Mouse (Mus musculus) stomach, postnatal 0 days (tissue): ENCODE results near the gene Ncam2. TPM values are rescaled to one million over a fixed set of nuclear protein-coding genes. Genes with fewer than 3 reads are reported as not detected.

Source experiments
- ATAC-seq: fragments of 200-750 bp; cut with Nextera tagmentation; 2 replicates; pipeline ENCODE4 v1.8.0; 2017; ENCODE audit not compliant: low FRiP score, low TSS enrichment
- DNase-seq: peaks from one replicate; pipeline ENCODE4 v3.0.0-alpha.2; 2016; ENCODE audit warnings: low spot score
- H3K27ac ChIP-seq: fragments of 300-500 bp; sonication (generic); replicated peaks from 2 replicates; pipeline ENCODE4 v1.5.1; 2014; ENCODE audit warnings: mild to moderate bottlenecking, control low read depth
- H3K27me3 ChIP-seq: fragments of 300-500 bp; sonication (generic); 2 replicates; pipeline ENCODE4 v1.6.1; 2014; ENCODE audit warnings: low read length; ENCODE audit not compliant: control insufficient read depth, insufficient read depth
- H3K36me3 ChIP-seq: fragments of 300-500 bp; sonication (generic); 2 replicates; pipeline ENCODE4 v1.6.1; 2014; ENCODE audit warnings: low read length, mixed read lengths; ENCODE audit not compliant: control insufficient read depth, insufficient read depth
- H3K4me1 ChIP-seq: fragments of 300-500 bp; sonication (generic); replicated peaks from 2 replicates; pipeline ENCODE4 v1.6.1; 2014; ENCODE audit warnings: antibody characterized with exemption; ENCODE audit not compliant: control insufficient read depth, insufficient read depth
- H3K4me2 ChIP-seq: fragments of 300-500 bp; sonication (generic); replicated peaks from 2 replicates; pipeline ENCODE4 v1.6.1; 2014; ENCODE audit warnings: low read depth, mild to moderate bottlenecking, control low read depth, moderate library complexity
- H3K4me3 ChIP-seq: fragments of 300-500 bp; sonication (generic); 2 replicates; pipeline ENCODE4 v1.5.1; 2014; ENCODE audit warnings: low read depth, low read length, control low read depth
- H3K9ac ChIP-seq: fragments of 300-500 bp; sonication (generic); 2 replicates; pipeline ENCODE4 v1.6.1; 2014; ENCODE audit warnings: mild to moderate bottlenecking, low read length, control low read depth, mixed read lengths
- H3K9me3 ChIP-seq: fragments of 300-500 bp; sonication (generic); 2 replicates; pipeline ENCODE4 v1.6.1; 2016; ENCODE audit warnings: low read length; ENCODE audit not compliant: control insufficient read depth
- CTCF ChIP-seq: IDR thresholded peaks from 2 replicates; pipeline ENCODE4 v1.5.1; 2016; ENCODE audit warnings: antibody characterized with exemption, low read depth, mild to moderate bottlenecking, moderate library complexity
- EP300 ChIP-seq: optimal IDR thresholded peaks from 2 replicates; pipeline ENCODE3; 2016; ENCODE audit warnings: antibody characterized with exemption
- WGBS: fragments of 180-500 bp; shearing (Covaris S2); extraction: QIAGEN DNeasy Blood & Tissue Kit; methylation state at CpG from one replicate; pipeline ENCODE4 v1.1.7; 2014; 5-methylcytosine and 5-hydroxymethylcytosine counted together
- polyA plus RNA-seq: library from polyadenylated mRNA; unstranded; fragments of >200 nt; fragmentation: Nextera tagmentation; extraction: Ambion mirVana; gene quantifications from 2 replicates; pipeline ENCODE4 v1.2.1, GENCODE M21; 2015

Gene Ncam2
- polyA plus RNA-seq, 1 experiment from 2014 or later = 1.3 TPM

- no peak for TF ChIP-seq CTCF
- Histone ChIP-seq H3K9ac (no peak overlapping the region), H3K36me3 (no peaks in the 10 kb centered on the region), H3K9me3 (no peaks in the 10 kb centered on the region), H3K4me2 (no peak overlapping the region), H3K27me3 (no peaks in the 10 kb centered on the region), H3K4me3 (no peak overlapping the region), H3K27ac (no peak overlapping the region), H3K4me1 (no peaks in the 10 kb centered on the region)
- no peak for ATAC-seq
- DNase-seq = no peak
- WGBS = 68% methylated on average over 1 of the region's 1 CpGs
Measured at GRCm38 (mm10) chr16:81472925-81473324, 272.4 kb downstream of the Ncam2 start.

GRCm38 (mm10) chr16:81481058-81481457 lies 280.6 kb downstream of the Ncam2 start:
- Histone ChIP-seq H3K27ac (no peak overlapping the region), H3K27me3 (no peaks in the 10 kb centered on the region), H3K4me3 (no peak overlapping the region), H3K4me2 (no peak overlapping the region), H3K36me3 (no peaks in the 10 kb centered on the region), H3K9me3 (no peaks in the 10 kb centered on the region), H3K4me1 (no peaks in the 10 kb centered on the region), H3K9ac (no peak overlapping the region)
- ATAC-seq (no peak), DNase-seq (no peak)
- TF ChIP-seq CTCF (no peak), EP300 (no peak)

GRCm38 (mm10) chr16:81496111-81496510 lies 295.6 kb downstream of the Ncam2 start:
- H3K9ac ChIP-seq = no peak overlapping the region
- H3K4me2 ChIP-seq = no peak overlapping the region
- H3K9me3 ChIP-seq = no peaks in the 10 kb centered on the region
- no peaks in the 10 kb centered on the region for H3K4me1 ChIP-seq
- 32% methylated on average over 2 of the region's 2 CpGs for WGBS
- no peak for ATAC-seq
- no peak for DNase-seq
- TF ChIP-seq EP300 = no peak
- TF ChIP-seq CTCF = no peak
- no peaks in the 10 kb centered on the region for H3K36me3 ChIP-seq
- no peaks in the 10 kb centered on the region for H3K27me3 ChIP-seq
- H3K4me3 ChIP-seq = no peak overlapping the region
- no peak overlapping the region for H3K27ac ChIP-seq

- H3K36me3 ChIP-seq = no peaks in the 10 kb centered on the region
- no peak for TF ChIP-seq EP300
- no peak for TF ChIP-seq CTCF
- no peaks in the 10 kb centered on the region for H3K27me3 ChIP-seq
- 62% methylated on average over 2 of the region's 2 CpGs for WGBS
- no peak for ATAC-seq
- H3K9me3 ChIP-seq = no peaks in the 10 kb centered on the region
- DNase-seq = no peak
- no peak overlapping the region for H3K4me3 ChIP-seq
- H3K4me1 ChIP-seq = no peaks in the 10 kb centered on the region
- no peak overlapping the region for H3K4me2 ChIP-seq
- no peak overlapping the region for H3K27ac ChIP-seq
- no peak overlapping the region for H3K9ac ChIP-seq
Measured at GRCm38 (mm10) chr16:81502578-81502977, 302.1 kb downstream of the Ncam2 start.

GRCm38 (mm10) chr16:81536230-81536629 lies 335.7 kb downstream of the Ncam2 start:
- H3K4me3 ChIP-seq = no peak overlapping the region
- TF ChIP-seq EP300 (no peak), CTCF (no peak)
- no peak for DNase-seq
- no peak overlapping the region for H3K9ac ChIP-seq
- no peaks in the 10 kb centered on the region for H3K9me3 ChIP-seq
- H3K36me3 ChIP-seq = no peaks in the 10 kb centered on the region
- WGBS = 80% methylated on average over 3 of the region's 3 CpGs
- no peak overlapping the region for H3K27ac ChIP-seq
- no peaks in the 10 kb centered on the region for H3K27me3 ChIP-seq
- H3K4me2 ChIP-seq = no peak overlapping the region
- ATAC-seq = no peak
- H3K4me1 ChIP-seq = no peaks in the 10 kb centered on the region

GRCm38 (mm10) chr16:81587565-81588107 lies 387.1 kb downstream of the Ncam2 start:
- no peak overlapping the region for H3K4me2 ChIP-seq
- WGBS = 87% methylated on average over 4 of the region's 4 CpGs
- H3K9ac ChIP-seq = no peak overlapping the region
- H3K4me1 ChIP-seq = no peaks in the 10 kb centered on the region
- no peaks in the 10 kb centered on the region for H3K36me3 ChIP-seq
- TF ChIP-seq EP300 = no peak
- TF ChIP-seq CTCF = no peak
- no peak overlapping the region for H3K4me3 ChIP-seq
- DNase-seq (no peak), ATAC-seq (no peak)
- no peak overlapping the region for H3K27ac ChIP-seq
- H3K27me3 ChIP-seq = no peaks in the 10 kb centered on the region
- no peaks in the 10 kb centered on the region for H3K9me3 ChIP-seq
